Mouse (Mus musculus): ENCODE measurements at regions not wholly inside any gene's neighbourhood (a gene's known extent, or its start where the extent isn't known, plus 50 kb on each side); places are given as distances from the start of the nearest gene placed in this dataset.

DNA sequence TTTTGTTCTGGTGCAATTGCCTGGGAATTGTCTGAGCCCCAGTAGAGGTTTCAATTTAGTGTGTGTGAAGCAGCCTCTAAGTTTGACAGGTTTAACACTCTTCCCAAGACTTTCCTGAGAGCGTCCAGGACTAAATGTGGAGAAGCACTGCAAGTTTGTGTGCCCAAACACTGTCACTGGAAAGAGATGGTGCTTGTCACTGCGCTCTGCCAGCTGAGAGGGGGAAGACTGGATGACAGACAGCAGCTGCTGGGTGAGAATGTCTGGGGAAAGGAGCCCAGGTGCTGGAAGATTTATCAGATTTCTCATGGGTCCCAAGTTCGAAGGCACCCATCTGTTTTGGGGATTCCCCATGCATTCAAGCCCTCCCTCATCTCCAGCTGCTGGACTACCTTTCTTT, 114.2 kb upstream of the Cblb start:
- WGBS, result 42% methylated on average over 3 of the region's 3 CpGs
- no peaks in the 10 kb centered on the region for H3K9me3 ChIP-seq (ENCODE audit: low read length)
- no peak for TF ChIP-seq CTCF (IDR thresholded peaks at IDR 0.05)
- no peak for TF ChIP-seq EP300 (IDR thresholded peaks at IDR 0.05)
- H3K4me1 ChIP-seq (ENCODE audit: insufficient read depth, low read depth, low read length), result no peaks in the 10 kb centered on the region
- no peak for ATAC-seq
- no peak overlapping the region for H3K4me3 ChIP-seq (ENCODE audit: low read depth, low read length)
- H3K36me3 ChIP-seq (ENCODE audit: insufficient read depth, low read length), result no peaks in the 10 kb centered on the region
- H3K9ac ChIP-seq (replicated peaks; ENCODE audit: low read depth), result no peak overlapping the region
- no peak overlapping the region for H3K27ac ChIP-seq (ENCODE audit: low read length)
- H3K4me2 ChIP-seq (replicated peaks; ENCODE audit: low read depth, low read length), result no peak overlapping the region
- no peak for DNase-seq (ENCODE audit: low spot score)
- H3K27me3 ChIP-seq (replicated peaks; ENCODE audit: insufficient read depth, low read length), result no peaks in the 10 kb centered on the region

DNA sequence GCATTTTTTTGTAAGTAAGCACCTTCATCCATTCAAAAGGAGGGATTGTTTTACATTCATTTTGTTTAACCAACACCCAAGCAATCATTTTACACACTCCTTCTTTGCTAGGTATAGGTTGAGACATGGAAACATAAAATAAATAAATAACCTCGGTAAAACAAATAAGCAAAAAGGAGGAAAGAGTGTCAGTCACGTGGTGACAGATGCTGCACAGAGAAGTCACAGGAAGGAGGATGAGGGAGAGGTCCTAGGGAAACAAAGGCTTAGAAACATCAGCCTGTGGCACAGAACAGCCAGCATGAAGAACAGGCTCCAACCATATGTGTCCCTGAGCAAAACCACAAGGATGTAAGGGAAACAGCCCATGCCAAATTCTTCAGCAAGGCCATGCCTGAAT, 113.5 kb upstream of the Cblb start:
- DNase-seq (ENCODE audit: low spot score) (no peak), ATAC-seq (no peak)
- Histone ChIP-seq H3K36me3 (ENCODE audit: insufficient read depth, low read length) (no peaks in the 10 kb centered on the region), H3K4me1 (ENCODE audit: insufficient read depth, low read depth, low read length) (no peaks in the 10 kb centered on the region), H3K9ac (replicated peaks; ENCODE audit: low read depth) (no peak overlapping the region), H3K4me3 (ENCODE audit: low read depth, low read length) (no peak overlapping the region), H3K9me3 (ENCODE audit: low read length) (no peaks in the 10 kb centered on the region), H3K27me3 (replicated peaks; ENCODE audit: insufficient read depth, low read length) (no peaks in the 10 kb centered on the region), H3K27ac (ENCODE audit: low read length) (no peak overlapping the region), H3K4me2 (replicated peaks; ENCODE audit: low read depth, low read length) (no peak overlapping the region)
- TF ChIP-seq EP300 (IDR thresholded peaks at IDR 0.05) (no peak), CTCF (IDR thresholded peaks at IDR 0.05) (no peak)
- 25% methylated on average over 2 of the region's 2 CpGs for WGBS

DNA sequence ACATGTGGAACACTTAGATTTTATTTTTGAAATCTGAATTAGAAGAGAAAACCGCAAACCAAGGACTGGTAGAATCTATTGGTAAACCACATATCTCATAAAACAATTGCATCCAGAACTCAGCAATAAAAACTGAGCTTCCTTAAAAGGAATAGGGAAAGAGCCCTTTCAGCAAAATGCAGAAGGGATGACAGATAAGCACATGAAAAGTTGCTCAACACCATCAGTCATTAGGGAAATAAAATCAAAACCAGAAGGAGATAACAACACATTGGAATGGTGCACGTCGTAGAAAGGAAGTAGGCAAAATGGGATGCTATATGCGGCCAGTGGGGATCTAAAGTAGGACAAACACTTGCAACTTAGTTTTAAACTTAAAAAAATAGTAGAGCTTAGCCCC, 110.0 kb upstream of the Cblb start:
- WGBS, result 75% methylated on average over 4 of the region's 4 CpGs
- TF ChIP-seq CTCF (IDR thresholded peaks at IDR 0.05), result no peak
- no peak for TF ChIP-seq EP300 (IDR thresholded peaks at IDR 0.05)
- DNase-seq (ENCODE audit: low spot score) (no peak), ATAC-seq (no peak)
- Histone ChIP-seq H3K36me3 (ENCODE audit: insufficient read depth, low read length) (no peaks in the 10 kb centered on the region), H3K4me2 (replicated peaks; ENCODE audit: low read depth, low read length) (no peak overlapping the region), H3K27ac (ENCODE audit: low read length) (no peak overlapping the region), H3K9ac (replicated peaks; ENCODE audit: low read depth) (no peak overlapping the region), H3K4me1 (ENCODE audit: insufficient read depth, low read depth, low read length) (no peaks in the 10 kb centered on the region), H3K4me3 (ENCODE audit: low read depth, low read length) (no peak overlapping the region), H3K27me3 (replicated peaks; ENCODE audit: insufficient read depth, low read length) (no peaks in the 10 kb centered on the region), H3K9me3 (ENCODE audit: low read length) (no peaks in the 10 kb centered on the region)

DNA sequence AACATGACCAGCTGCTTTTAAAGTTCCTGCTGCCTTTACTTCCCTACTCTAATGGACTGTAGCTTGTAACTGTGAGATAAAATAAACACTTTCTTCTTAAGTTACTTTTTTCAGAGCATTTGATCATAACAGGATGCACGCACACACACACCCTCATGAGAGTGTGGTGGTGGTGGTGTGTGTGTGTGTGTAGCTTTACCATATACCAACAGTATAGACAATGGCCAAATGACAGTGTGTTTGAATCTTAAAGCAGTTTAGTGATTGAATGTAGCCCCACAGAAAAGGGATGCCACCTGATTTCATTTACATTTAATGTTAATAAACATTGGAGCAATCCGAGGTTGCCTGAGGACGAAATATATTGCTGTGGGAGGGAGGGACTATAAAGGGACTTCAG, 108.4 kb upstream of the Cblb start:
- TF ChIP-seq EP300 (IDR thresholded peaks at IDR 0.05) (no peak), CTCF (IDR thresholded peaks at IDR 0.05) (no peak)
- no peaks in the 10 kb centered on the region for H3K36me3 ChIP-seq (ENCODE audit: insufficient read depth, low read length)
- no peak overlapping the region for H3K27ac ChIP-seq (ENCODE audit: low read length)
- no peaks in the 10 kb centered on the region for H3K9me3 ChIP-seq (ENCODE audit: low read length)
- H3K4me1 ChIP-seq (ENCODE audit: insufficient read depth, low read depth, low read length), result no peaks in the 10 kb centered on the region
- DNase-seq (ENCODE audit: low spot score) (no peak), ATAC-seq (no peak)
- H3K9ac ChIP-seq (replicated peaks; ENCODE audit: low read depth), result no peak overlapping the region
- H3K27me3 ChIP-seq (replicated peaks; ENCODE audit: insufficient read depth, low read length), result no peaks in the 10 kb centered on the region
- H3K4me3 ChIP-seq (ENCODE audit: low read depth, low read length), result no peak overlapping the region
- H3K4me2 ChIP-seq (replicated peaks; ENCODE audit: low read depth, low read length), result no peak overlapping the region
- WGBS, result 54% methylated on average over 3 of the region's 3 CpGs

DNA sequence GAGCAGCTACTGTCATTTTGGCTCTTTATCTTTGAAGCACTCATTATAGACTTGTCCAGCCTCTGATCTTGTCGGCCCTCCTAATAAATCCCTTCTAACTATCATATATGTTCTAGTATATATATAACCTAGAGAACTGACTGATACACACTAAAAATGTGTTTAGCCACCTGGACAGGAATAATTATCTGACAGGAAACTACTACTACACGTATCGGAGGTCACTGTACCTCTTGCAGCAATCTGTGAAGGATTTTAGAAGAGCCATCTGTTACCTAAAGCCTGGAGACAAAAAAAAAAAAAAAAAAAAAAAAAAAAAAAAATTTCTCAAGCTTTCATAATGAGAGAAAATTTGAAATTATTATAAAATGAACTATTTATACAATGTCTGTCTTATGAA, 105.4 kb upstream of the Cblb start:
- TF ChIP-seq EP300 (IDR thresholded peaks at IDR 0.05), result no peak
- no peak for TF ChIP-seq CTCF (IDR thresholded peaks at IDR 0.05)
- no peaks in the 10 kb centered on the region for H3K27me3 ChIP-seq (replicated peaks; ENCODE audit: insufficient read depth, low read length)
- 89% methylated on average over 3 of the region's 3 CpGs for WGBS
- ATAC-seq, result no peak
- H3K4me1 ChIP-seq (ENCODE audit: insufficient read depth, low read depth, low read length), result no peaks in the 10 kb centered on the region
- H3K27ac ChIP-seq (ENCODE audit: low read length), result no peak overlapping the region
- no peaks in the 10 kb centered on the region for H3K36me3 ChIP-seq (ENCODE audit: insufficient read depth, low read length)
- H3K4me2 ChIP-seq (replicated peaks; ENCODE audit: low read depth, low read length), result no peak overlapping the region
- no peak for DNase-seq (ENCODE audit: low spot score)
- H3K9ac ChIP-seq (replicated peaks; ENCODE audit: low read depth), result no peak overlapping the region
- H3K4me3 ChIP-seq (ENCODE audit: low read depth, low read length), result no peak overlapping the region
- no peaks in the 10 kb centered on the region for H3K9me3 ChIP-seq (ENCODE audit: low read length)

DNA sequence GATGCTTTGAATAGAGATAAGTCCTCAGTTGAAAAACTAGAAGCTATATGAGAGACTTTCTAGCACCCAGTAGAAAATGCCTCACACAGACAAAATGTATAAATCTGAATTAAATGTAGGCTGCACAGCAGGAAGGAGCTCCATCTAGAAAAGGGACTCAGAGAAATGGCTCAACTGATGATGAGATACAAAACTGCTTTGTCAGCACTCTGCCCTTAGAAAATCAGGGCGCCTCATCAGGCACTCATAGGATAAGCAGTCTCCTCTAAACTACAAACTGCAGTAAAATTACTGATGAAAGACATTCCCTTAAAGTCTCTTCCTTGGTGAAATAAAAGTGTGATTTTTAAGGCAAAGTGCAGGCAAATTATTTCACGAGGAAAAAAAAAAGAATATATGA, 97.9 kb upstream of the Cblb start:
- Histone ChIP-seq H3K4me2 (replicated peaks; ENCODE audit: low read depth, low read length) (no peak overlapping the region), H3K9me3 (ENCODE audit: low read length) (no peaks in the 10 kb centered on the region), H3K36me3 (ENCODE audit: insufficient read depth, low read length) (no peaks in the 10 kb centered on the region), H3K27ac (ENCODE audit: low read length) (no peak overlapping the region), H3K4me3 (ENCODE audit: low read depth, low read length) (no peak overlapping the region), H3K27me3 (replicated peaks; ENCODE audit: insufficient read depth, low read length) (no peaks in the 10 kb centered on the region), H3K4me1 (ENCODE audit: insufficient read depth, low read depth, low read length) (no peaks in the 10 kb centered on the region), H3K9ac (replicated peaks; ENCODE audit: low read depth) (no peak overlapping the region)
- WGBS, result 74% methylated on average over 2 of the region's 2 CpGs
- TF ChIP-seq CTCF (IDR thresholded peaks at IDR 0.05) (no peak), EP300 (IDR thresholded peaks at IDR 0.05) (no peak)
- no peak for DNase-seq (ENCODE audit: low spot score)
- ATAC-seq, result no peak

DNA sequence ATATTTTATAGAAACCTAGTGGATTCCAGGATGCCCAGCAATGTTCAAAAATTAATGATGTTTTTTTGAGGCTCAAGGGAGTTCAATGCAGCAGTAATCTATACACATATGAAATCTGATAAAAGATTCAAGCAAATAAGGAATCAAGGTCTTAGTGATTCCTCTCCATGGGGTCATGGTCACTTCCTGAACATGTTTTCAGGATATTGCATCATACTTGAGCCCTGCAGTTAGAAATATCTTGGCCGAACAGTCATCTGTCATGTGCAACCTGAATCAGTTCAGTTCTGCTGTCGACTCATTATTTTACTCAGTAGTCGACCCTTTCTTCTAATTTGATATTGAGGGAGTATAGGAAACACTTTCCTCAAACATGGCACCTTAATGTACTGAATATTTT, 97.1 kb upstream of the Cblb start:
- ATAC-seq (no peak), DNase-seq (ENCODE audit: low spot score) (no peak)
- Histone ChIP-seq H3K9ac (replicated peaks; ENCODE audit: low read depth) (no peak overlapping the region), H3K4me1 (ENCODE audit: insufficient read depth, low read depth, low read length) (no peaks in the 10 kb centered on the region), H3K27me3 (replicated peaks; ENCODE audit: insufficient read depth, low read length) (no peaks in the 10 kb centered on the region), H3K27ac (ENCODE audit: low read length) (no peak overlapping the region), H3K4me3 (ENCODE audit: low read depth, low read length) (no peak overlapping the region), H3K36me3 (ENCODE audit: insufficient read depth, low read length) (no peaks in the 10 kb centered on the region), H3K4me2 (replicated peaks; ENCODE audit: low read depth, low read length) (no peak overlapping the region), H3K9me3 (ENCODE audit: low read length) (no peaks in the 10 kb centered on the region)
- no peak for TF ChIP-seq CTCF (IDR thresholded peaks at IDR 0.05)
- TF ChIP-seq EP300 (IDR thresholded peaks at IDR 0.05), result no peak
- 57% methylated on average over 3 of the region's 3 CpGs for WGBS

Measured in lung, postnatal 0 days (tissue).